Mouse (Mus musculus): ENCODE data around the gene Xlr4c. TPM values are rescaled to one million over a fixed set of nuclear protein-coding genes. Genes with fewer than 3 reads are reported as not detected.
"Not testable (repeated sequence)": the region's sequence is repeated elsewhere in the genome, so short reads cannot be mapped to it uniquely, and the experiment has no call there.

Xlr4c gene
- not detected for total RNA-seq (2021)
- long read RNA-seq, experiment 1: 0 reads
- long read RNA-seq, experiment 2: 0 reads

DNA sequence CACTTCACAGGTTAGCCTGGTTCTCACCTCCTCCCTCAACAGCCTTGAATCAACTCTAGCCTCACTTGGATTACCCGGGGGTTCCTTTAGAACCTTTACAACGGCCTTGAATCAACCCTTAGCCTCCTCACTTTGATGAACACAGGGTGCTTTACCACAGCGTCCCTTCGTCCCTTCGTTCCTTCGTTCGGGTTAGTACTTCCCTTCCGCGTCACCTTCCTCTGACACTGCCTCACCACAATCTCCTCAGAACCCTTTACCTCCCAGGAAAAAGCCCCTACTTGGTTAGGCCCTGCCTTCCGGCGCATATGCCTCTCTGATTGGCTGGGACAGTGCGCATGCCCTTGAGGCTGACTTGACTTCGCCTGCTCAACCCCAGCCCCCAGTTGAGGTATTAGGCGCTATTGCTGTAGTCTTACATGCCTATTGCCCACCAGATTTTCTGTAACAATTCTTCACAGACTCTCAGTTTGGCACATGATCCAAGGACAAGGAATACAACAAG, at the start of gene Xlr4c:
TSS of gene Xlr4c (minus strand) at position 310 of the 505 bp plus-strand sequence.
- not testable (repeated sequence) for DNase-seq

DNA sequence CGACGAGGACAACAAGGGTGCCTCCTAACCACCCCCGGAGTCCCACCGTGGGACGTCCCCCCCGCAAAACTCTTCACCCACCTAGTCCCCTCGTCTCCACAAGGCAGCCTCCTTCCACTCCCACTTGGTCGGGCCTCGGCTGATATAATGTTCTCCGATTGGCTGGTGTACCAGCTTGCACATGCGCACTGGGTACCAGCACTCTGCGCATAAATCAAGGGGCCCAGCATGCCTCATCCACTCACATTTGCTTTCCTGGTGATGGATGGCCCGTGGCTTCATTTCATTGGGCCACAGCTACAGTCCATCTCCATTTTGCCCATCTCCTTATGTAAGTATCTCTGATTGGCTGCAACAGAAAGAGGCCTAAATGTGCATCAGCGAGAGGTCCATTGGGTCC, 22.3 kb upstream of the Xlr4c start, which contains the start of gene Xlr3c:
TSS of gene Xlr3c (minus strand) at position 121 of the 400 bp plus-strand sequence.
- not testable (repeated sequence) for DNase-seq

DNA sequence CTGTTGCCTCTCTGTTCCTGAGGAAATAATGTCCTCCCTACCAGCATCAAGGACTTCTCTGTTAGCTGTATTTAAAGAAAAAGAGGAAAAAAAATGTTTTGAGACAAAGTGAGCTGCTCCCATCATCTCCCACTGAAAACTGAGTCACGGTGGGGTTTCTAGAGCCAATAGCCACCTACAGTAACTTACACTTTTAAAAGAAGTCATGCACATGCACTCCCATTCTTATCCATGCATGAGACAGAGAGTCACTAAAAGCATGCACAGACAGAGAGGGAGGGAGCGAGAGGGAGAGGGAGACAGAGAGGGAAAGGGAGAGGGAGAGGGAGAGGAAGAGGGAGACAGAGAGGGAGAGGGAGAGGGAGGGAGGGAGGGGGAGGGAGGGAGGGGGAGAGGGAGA, 19.5 kb upstream of the Xlr4c start:
- DNase-seq: not testable (repeated sequence)

DNA sequence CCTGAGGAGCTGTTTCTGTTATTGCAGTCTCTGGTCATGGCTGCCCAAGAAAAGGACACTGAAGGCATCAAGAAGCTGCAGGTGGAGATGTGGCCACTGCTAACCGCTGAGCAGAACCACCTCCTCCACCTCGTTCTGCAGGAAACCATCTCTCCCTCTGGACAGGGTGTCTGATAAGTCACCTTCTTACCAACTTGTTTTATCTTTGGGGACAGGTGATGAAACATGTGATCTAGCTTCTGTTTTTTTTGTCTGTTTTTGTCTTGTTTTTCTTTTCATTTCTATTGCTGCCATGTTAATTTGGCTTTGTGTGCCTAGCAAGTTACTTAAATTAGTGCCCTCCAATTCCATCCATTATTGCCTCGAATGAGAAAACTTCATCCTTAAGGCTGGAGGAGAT, 13.6 kb downstream of the Xlr4c start:
- no peak for DNase-seq

DNA sequence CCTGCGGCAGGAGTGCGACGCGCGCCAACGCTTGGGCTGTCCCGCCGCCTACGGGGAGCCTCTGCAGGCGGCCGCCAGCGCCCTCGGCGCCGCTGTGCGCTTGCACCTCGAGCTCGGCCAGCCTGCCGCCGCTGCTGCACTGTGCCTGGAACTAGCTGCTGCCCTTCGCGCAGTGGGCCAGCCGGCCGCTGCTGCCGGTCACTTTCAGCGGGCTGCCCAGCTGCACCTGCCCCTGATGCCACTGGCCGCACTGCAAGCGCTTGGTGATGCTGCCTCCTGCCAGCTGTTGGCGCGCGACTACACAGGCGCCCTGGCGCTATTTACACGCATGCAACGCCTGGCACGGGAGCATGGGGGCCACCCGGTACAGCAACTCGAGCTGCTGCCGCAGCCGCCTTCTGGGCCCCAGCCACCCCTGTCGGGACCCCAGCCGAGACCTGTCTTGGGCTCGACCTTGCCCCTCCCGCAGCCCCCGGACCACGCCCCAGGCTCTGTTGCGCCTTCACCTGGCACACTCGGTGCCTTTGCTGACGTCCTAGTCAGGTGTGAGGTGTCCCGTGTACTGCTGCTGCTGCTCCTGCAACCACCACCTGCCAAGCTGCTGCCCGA, 14.2 kb downstream of the Xlr4c start:
- DNase-seq: peak; percentile 65

DNA sequence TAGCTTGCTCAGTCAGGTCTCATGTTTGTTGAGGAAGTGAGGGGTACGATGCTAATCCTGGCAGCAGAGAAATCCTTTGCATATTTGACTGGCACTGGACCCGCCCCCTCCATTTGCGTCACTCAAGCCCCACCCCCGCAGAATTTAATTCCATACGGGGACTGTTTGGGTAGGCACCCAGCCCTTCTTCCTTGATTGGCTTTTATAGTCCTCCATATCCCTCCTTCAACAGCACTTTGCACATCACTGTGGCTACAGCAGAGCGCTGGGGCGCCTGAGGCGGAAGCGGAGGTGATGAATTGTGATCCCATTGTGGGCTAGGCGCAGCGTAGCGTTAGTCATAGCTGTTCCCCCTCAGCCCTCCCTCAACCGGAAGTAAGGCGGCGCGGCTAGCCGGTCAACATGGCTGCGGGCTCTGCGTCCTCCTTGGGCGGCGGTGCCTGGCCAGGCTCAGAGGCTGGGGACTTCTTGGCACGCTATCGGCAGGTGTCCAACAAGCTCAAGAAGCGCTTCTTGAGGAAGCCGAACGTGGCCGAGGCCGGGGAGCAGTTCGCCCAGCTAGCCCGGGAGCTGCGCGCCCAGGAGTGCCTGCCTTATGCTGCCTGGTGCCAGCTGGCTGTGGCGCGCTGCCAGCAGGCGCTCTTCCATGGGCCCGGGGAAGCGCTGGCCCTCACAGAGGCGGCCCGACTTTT, 14.9 kb downstream of the Xlr4c start, which contains the start of gene F8a:
TSS of gene F8a (plus strand) at position 378 of the 692 bp plus-strand sequence.
- peak; percentile 78 for DNase-seq

DNA sequence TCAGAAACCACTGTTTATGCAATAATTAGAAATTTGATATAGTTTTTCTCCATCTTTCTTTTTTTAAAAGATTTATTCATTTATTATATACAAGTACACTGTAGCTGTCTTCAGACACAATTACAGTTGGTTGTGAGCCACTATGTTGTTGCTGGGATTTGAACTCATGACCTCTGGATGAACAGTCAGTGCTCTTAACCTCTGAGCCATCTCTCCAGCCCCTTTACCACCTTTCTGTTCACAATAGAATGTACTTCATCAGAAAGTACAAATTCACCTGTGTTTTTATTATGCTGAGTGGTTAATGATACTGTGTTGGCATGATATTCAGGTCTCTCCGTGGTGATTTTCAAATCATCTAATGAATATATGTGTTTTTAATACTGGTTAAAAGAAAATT, 17.6 kb downstream of the Xlr4c start:
- DNase-seq: no peak

DNA sequence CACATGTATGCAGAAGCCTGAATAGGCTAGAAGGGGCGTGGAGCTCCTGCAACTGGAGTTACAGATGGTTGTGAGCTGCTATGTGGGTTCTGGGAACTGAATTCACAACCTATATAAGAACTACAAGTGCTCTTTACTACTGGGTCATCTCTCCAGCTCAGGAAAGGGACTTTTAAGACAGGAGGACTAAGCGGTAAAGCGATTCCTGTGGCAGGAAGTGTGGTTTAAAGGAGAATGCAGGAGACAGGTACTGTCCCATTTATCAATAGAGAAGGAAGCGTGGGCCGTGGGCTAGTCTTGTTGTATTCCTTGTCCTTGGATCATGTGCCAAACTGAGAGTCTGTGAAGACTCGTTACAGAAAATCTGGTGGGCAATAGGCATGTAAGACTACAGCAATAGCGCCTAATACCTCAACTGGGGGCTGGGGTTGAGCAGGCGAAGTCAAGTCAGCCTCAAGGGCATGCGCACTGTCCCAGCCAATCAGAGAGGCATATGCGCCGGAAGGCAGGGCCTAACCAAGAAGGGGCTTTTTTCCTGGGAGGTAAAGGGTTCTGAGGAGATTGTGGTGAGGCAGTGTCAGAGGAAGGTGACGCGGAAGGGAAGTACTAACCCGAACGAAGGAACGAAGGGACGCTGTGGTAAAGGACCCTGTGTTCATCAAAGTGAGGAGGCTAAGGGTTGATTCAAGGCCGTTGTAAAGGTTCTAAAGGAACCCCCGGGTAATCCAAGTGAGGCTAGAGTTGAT, 28.9 kb downstream of the Xlr4c start, which contains the start of gene Xlr4b:
TSS of gene Xlr4b (plus strand) at position 515 of the 746 bp plus-strand sequence.
- DNase-seq: not testable (repeated sequence)

DNA sequence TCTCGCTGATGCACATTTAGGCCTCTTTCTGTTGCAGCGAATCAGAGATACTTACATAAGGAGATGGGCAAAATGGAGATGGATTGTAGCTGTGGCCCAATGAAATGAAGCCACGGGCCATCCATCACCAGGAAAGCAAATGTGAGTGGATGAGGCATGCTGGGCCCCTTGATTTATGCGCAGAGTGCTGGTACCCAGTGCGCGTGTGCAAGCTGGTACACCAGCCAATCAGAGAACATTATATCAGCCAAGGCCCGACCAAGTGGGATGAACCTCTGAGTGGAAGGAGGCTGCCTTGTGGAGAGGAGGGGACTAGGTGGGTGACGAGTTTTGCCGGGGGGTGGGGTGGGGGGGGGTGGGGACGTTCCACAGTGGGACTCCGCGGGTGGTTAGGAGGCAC, 51.0 kb downstream of the Xlr4c start, which contains the start of gene Xlr3b:
TSS of gene Xlr3b (plus strand) at position 274 of the 400 bp plus-strand sequence.
- not testable (repeated sequence) for DNase-seq

Other genes with a start within 250 kb of the Xlr4c start
- not detected for gene Pnma5, start 206.0 kb downstream of the Xlr4c start, total RNA-seq (2021)
- not detected for gene Pnma3, start 178.3 kb downstream of the Xlr4c start, total RNA-seq (2021)
- gene Xlr4a, start 160.7 kb downstream of the Xlr4c start, total RNA-seq (2021): under 1 TPM in 1 of 2 experiments, not detected in 1; 0.56 TPM
- gene Xlr3a, start 146.0 kb downstream of the Xlr4c start, total RNA-seq (2021): 1 to 10 TPM in 1 of 2 experiments, under 1 TPM in 1; 0.91 to 3.8 TPM
- gene Gm14685, start 126.1 kb downstream of the Xlr4c start, total RNA-seq (2021): not detected
- gene Xlr5b, start 94.3 kb downstream of the Xlr4c start, total RNA-seq (2021): not detected
- gene DXBay18, start 93.7 kb downstream of the Xlr4c start, total RNA-seq (2021): not detected
- gene Spin2d, start 66.1 kb downstream of the Xlr4c start, total RNA-seq (2021): not detected
- gene Xlr3b, start 50.9 kb downstream of the Xlr4c start, total RNA-seq (2021): 1 to 10 TPM in 1 of 2 experiments, under 1 TPM in 1; 0.51 to 2.7 TPM
- not detected for gene Xlr4b, start 28.8 kb downstream of the Xlr4c start, total RNA-seq (2021)
- gene F8a, start 14.8 kb downstream of the Xlr4c start, total RNA-seq (2021): 1 to 10 TPM; 6.3 to 7.7 TPM
- under 1 TPM in 1 of 2 experiments, not detected in 1; 0.24 TPM for gene Xlr3c, start 22.3 kb upstream of the Xlr4c start, total RNA-seq (2021)
- not detected for gene Xlr5a, start 49.8 kb upstream of the Xlr4c start, total RNA-seq (2021)
- not detected for gene Xlr5c, start 49.8 kb upstream of the Xlr4c start, total RNA-seq (2021)
- gene Gm45015, start 93.7 kb upstream of the Xlr4c start, total RNA-seq (2021): not detected
- gene Zfp275, start 99.5 kb upstream of the Xlr4c start, total RNA-seq (2021): 1 to 10 TPM; 4.4 to 5.9 TPM
- not detected for gene Gm18336, start 155.6 kb upstream of the Xlr4c start, total RNA-seq (2021)
- under 1 TPM in 1 of 2 experiments, not detected in 1; 0.05 TPM for gene Zfp92, start 168.0 kb upstream of the Xlr4c start, total RNA-seq (2021)
- not detected for gene Trex2, start 192.2 kb upstream of the Xlr4c start, total RNA-seq (2021)
- 10 to 100 TPM in 1 of 2 experiments, 1 to 10 TPM in 1; 9.8 to 13.3 TPM for gene Haus7, start 215.9 kb upstream of the Xlr4c start, total RNA-seq (2021)
- 100 to 1,000 TPM; 116 to 139 TPM for gene Bgn, start 240.5 kb upstream of the Xlr4c start, total RNA-seq (2021)